ENCODE assay signal across 8 mouse cellular contexts in the genomic region with DNA sequence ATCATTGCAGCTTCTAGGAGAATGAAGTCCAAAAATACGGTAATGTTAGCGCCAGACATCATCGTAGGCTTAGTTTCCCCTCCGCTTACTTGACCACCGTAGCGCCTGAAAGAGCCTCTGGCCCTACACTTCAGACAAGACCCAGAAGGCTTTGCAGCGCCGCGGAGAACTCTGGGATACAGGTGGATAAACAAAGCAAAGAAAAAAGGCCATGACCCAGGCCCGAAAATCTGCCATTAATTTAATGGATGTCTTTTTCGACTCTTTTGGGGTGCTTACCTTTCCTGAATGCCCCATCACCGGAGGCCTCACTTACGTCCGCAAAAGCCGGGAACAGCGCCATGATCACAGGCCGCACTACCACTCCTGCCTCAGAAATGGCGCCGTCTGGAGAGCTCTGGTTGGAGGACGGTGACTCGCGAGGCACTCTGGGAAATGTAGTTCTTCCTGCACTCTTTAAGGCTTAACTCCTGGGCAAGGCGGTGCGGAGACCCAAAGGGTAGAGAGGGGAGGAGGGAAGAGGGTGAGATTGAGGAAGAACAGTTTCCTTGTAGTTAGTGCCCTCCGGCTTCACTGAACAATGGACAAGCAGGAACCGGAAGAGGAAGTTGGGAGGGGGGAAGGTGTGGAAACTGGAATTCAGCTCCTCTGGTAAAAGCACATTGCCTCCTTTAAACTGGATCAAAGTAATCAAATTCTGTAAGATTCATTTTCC. TPM values are rescaled to one million over a fixed set of nuclear protein-coding genes. Genes with fewer than 3 reads are reported as not detected.
DNase-seq lines count a peak whose midpoint lies in the region; ATAC-seq and TF ChIP-seq lines count a peak whose summit lies in the region.

A gene (minus strand): TSS at position 393 of the 715 bp plus-strand sequence.

- DNase-seq in A20 (ENCODE audit: low read depth, low spot score): peak; percentile 97
- DNase-seq in heart, adult 9 months (ENCODE audit: low spot score in 2 of 2): peak; percentile 93 to 94
- peak; percentile 76 to 77 for DNase-seq in monocyte, adult 2 months (ENCODE audit: low read depth in 1 of 2, low spot score in 2 of 2)
- peak; percentile 93 for DNase-seq in spleen, postnatal 36 days (ENCODE audit: low spot score in 2 of 2)

- TF ChIP-seq CTCF in bone marrow macrophage, adult 2 months (IDR thresholded peaks at IDR 0.05; ENCODE audit: low read depth, low read length): no peak
- TF ChIP-seq CTCF in embryonic fibroblast, embryonic 13.5 days (IDR thresholded peaks at IDR 0.05; ENCODE audit: borderline replicate concordance, insufficient read depth, low read length): no peak

- peak within 1 kb of the TSS; percentile 83 for H3K4me3 ChIP-seq in bone marrow macrophage, adult 2 months (ENCODE audit: insufficient read depth, low read length)
- peak within 1 kb of the TSS; percentile 64 for H3K4me3 ChIP-seq in embryonic fibroblast, embryonic 13.5 days (ENCODE audit: insufficient read depth, low read length)
- H3K4me3 ChIP-seq in kidney, embryonic 14.5 days (ENCODE audit: low read length): peak within 1 kb of the TSS; percentile 60
- peak within 1 kb of the TSS; percentile 54 for H3K4me3 ChIP-seq in limb, embryonic 15.5 days

- H3K4me1 ChIP-seq in bone marrow macrophage, adult 2 months (ENCODE audit: control insufficient read depth, insufficient read depth, low read length): peaks cover 5% of the 10 kb centered on the region
- no peaks in the 10 kb centered on the region for H3K4me1 ChIP-seq in embryonic fibroblast, embryonic 13.5 days (ENCODE audit: control insufficient read depth, insufficient read depth, low read length)
- 0 out of 2 replicates have a peak, but pooled peaks cover 3% of the 10 kb centered on the region for H3K4me1 ChIP-seq in kidney, embryonic 14.5 days (ENCODE audit: control insufficient read depth, insufficient read depth, low read length)
- H3K4me1 ChIP-seq in limb, embryonic 15.5 days: peaks cover 5% of the 10 kb centered on the region; the same call in 1 of the 2 replicates

- under 1% methylated on average over 26 of the region's 26 CpGs for WGBS in kidney, embryonic 14.5 days
- under 1% methylated on average over 26 of the region's 26 CpGs for WGBS in limb, embryonic 15.5 days

- H3K4me2 ChIP-seq in kidney, embryonic 14.5 days (replicated peaks; ENCODE audit: low read depth, low read length): peak within 1 kb of the TSS; percentile 72
- peak within 1 kb of the TSS; percentile 56 for H3K4me2 ChIP-seq in limb, embryonic 15.5 days

- TF ChIP-seq POLR2A in bone marrow macrophage, adult 2 months (IDR thresholded peaks at IDR 0.05; ENCODE audit: borderline replicate concordance, low read depth, low read length): no peak
- peak; percentile 91 for TF ChIP-seq POLR2A in embryonic fibroblast, embryonic 13.5 days (IDR thresholded peaks at IDR 0.05; ENCODE audit: low read depth, low read length)

- H3K27ac ChIP-seq in bone marrow macrophage, adult 2 months (ENCODE audit: insufficient read depth, low read depth, low read length): peak within 1 kb of the TSS; percentile 97
- no peak within 1 kb of the TSS for H3K27ac ChIP-seq in embryonic fibroblast, embryonic 13.5 days (ENCODE audit: insufficient read depth, low read length)
- H3K27ac ChIP-seq in kidney, embryonic 14.5 days (ENCODE audit: low read depth, low read length): peak within 1 kb of the TSS; percentile 71
- H3K27ac ChIP-seq in limb, embryonic 15.5 days: peak within 1 kb of the TSS; percentile 78

- H3K9me3 ChIP-seq in kidney, embryonic 14.5 days (ENCODE audit: control insufficient read depth, low read length): no peaks in the 10 kb centered on the region
- no peaks in the 10 kb centered on the region for H3K9me3 ChIP-seq in limb, embryonic 15.5 days

- ATAC-seq in kidney, embryonic 14.5 days (ENCODE audit: low FRiP score, low TSS enrichment): peak; percentile 99
- ATAC-seq in limb, embryonic 15.5 days (ENCODE audit: insufficient number of reproducible peaks, low FRiP score, low TSS enrichment, low read depth): peak; percentile 98

- H3K36me3 ChIP-seq in kidney, embryonic 14.5 days (ENCODE audit: control insufficient read depth, insufficient read depth, low read length): no peaks in the 10 kb centered on the region; the same call in 1 of the 2 replicates
- H3K36me3 ChIP-seq in limb, embryonic 15.5 days: no peaks in the 10 kb centered on the region

- H3K27me3 ChIP-seq in kidney, embryonic 14.5 days (ENCODE audit: control insufficient read depth, insufficient read depth, low read length): no peaks in the 10 kb centered on the region
- no peaks in the 10 kb centered on the region for H3K27me3 ChIP-seq in limb, embryonic 15.5 days

- H3K9ac ChIP-seq in kidney, embryonic 14.5 days (ENCODE audit: low read depth, low read length): peak within 1 kb of the TSS; percentile 68
- peak within 1 kb of the TSS; percentile 47 for H3K9ac ChIP-seq in limb, embryonic 15.5 days

RNA-seq across cellular contexts. Expression of the gene that starts here (rescaled TPM):
- polyA plus RNA-seq in bone marrow macrophage, adult 2 months (2012; ENCODE audit: insufficient read depth, insufficient read length, missing spikeins): 17.7 and 18.0 TPM in 2 replicates
- polyA plus RNA-seq in embryonic fibroblast, embryonic 13.5 days (2011; ENCODE audit: insufficient read length, low read depth, missing spikeins): 7.1 and 8.1 TPM in 2 replicates
- 11.7 and 20.1 TPM in 2 replicates for polyA plus RNA-seq in kidney, embryonic 14.5 days (2014; fragmentation: Nextera tagmentation; extraction: Ambion mirVana)
- polyA plus RNA-seq in limb, embryonic 15.5 days (2015; fragmentation: Nextera tagmentation; extraction: Ambion mirVana): 11.7 and 12.8 TPM in 2 replicates
